Mouse (Mus musculus) stomach, postnatal 0 days (tissue): ENCODE results near the gene Phox2a. TPM values are rescaled to one million over a fixed set of nuclear protein-coding genes. Genes with fewer than 3 reads are reported as not detected.

Source experiments
- ATAC-seq: fragments of 200-750 bp; cut with Nextera tagmentation; 2 replicates; pipeline ENCODE4 v1.8.0; 2017; ENCODE audit not compliant: low FRiP score, low TSS enrichment
- DNase-seq: peaks from one replicate; pipeline ENCODE4 v3.0.0-alpha.2; 2016; ENCODE audit warnings: low spot score
- H3K27ac ChIP-seq: fragments of 300-500 bp; sonication (generic); replicated peaks from 2 replicates; pipeline ENCODE4 v1.5.1; 2014; ENCODE audit warnings: mild to moderate bottlenecking, control low read depth
- H3K27me3 ChIP-seq: fragments of 300-500 bp; sonication (generic); 2 replicates; pipeline ENCODE4 v1.6.1; 2014; ENCODE audit warnings: low read length; ENCODE audit not compliant: control insufficient read depth, insufficient read depth
- H3K36me3 ChIP-seq: fragments of 300-500 bp; sonication (generic); 2 replicates; pipeline ENCODE4 v1.6.1; 2014; ENCODE audit warnings: low read length, mixed read lengths; ENCODE audit not compliant: control insufficient read depth, insufficient read depth
- H3K4me1 ChIP-seq: fragments of 300-500 bp; sonication (generic); replicated peaks from 2 replicates; pipeline ENCODE4 v1.6.1; 2014; ENCODE audit warnings: antibody characterized with exemption; ENCODE audit not compliant: control insufficient read depth, insufficient read depth
- H3K4me2 ChIP-seq: fragments of 300-500 bp; sonication (generic); replicated peaks from 2 replicates; pipeline ENCODE4 v1.6.1; 2014; ENCODE audit warnings: low read depth, mild to moderate bottlenecking, control low read depth, moderate library complexity
- H3K4me3 ChIP-seq: fragments of 300-500 bp; sonication (generic); 2 replicates; pipeline ENCODE4 v1.5.1; 2014; ENCODE audit warnings: low read depth, low read length, control low read depth
- H3K9ac ChIP-seq: fragments of 300-500 bp; sonication (generic); 2 replicates; pipeline ENCODE4 v1.6.1; 2014; ENCODE audit warnings: mild to moderate bottlenecking, low read length, control low read depth, mixed read lengths
- H3K9me3 ChIP-seq: fragments of 300-500 bp; sonication (generic); 2 replicates; pipeline ENCODE4 v1.6.1; 2016; ENCODE audit warnings: low read length; ENCODE audit not compliant: control insufficient read depth
- CTCF ChIP-seq: IDR thresholded peaks from 2 replicates; pipeline ENCODE4 v1.5.1; 2016; ENCODE audit warnings: antibody characterized with exemption, low read depth, mild to moderate bottlenecking, moderate library complexity
- EP300 ChIP-seq: optimal IDR thresholded peaks from 2 replicates; pipeline ENCODE3; 2016; ENCODE audit warnings: antibody characterized with exemption
- WGBS: fragments of 180-500 bp; shearing (Covaris S2); extraction: QIAGEN DNeasy Blood & Tissue Kit; methylation state at CpG from one replicate; pipeline ENCODE4 v1.1.7; 2014; 5-methylcytosine and 5-hydroxymethylcytosine counted together
- polyA plus RNA-seq: library from polyadenylated mRNA; unstranded; fragments of >200 nt; fragmentation: Nextera tagmentation; extraction: Ambion mirVana; gene quantifications from 2 replicates; pipeline ENCODE4 v1.2.1, GENCODE M21; 2015

Phox2a gene
- polyA plus RNA-seq, 1 experiment from 2014 or later = 3.7 TPM

- H3K27ac ChIP-seq = peak overlapping the region; percentile 94
- DNase-seq (peak; percentile 83), ATAC-seq (peak; percentile 36)
- peaks cover 19% of the 10 kb centered on the region for H3K36me3 ChIP-seq
- WGBS = under 1% methylated on average over 49 of the region's 63 CpGs
- peak overlapping the region; percentile 91 for H3K4me2 ChIP-seq
- peak overlapping the region; percentile 95 for H3K9ac ChIP-seq
- H3K9me3 ChIP-seq = no peaks in the 10 kb centered on the region
- H3K27me3 ChIP-seq = no peaks in the 10 kb centered on the region
- H3K4me3 ChIP-seq = peak overlapping the region; percentile 87
- H3K4me1 ChIP-seq = peaks cover 7% of the 10 kb centered on the region; the same call in 1 of the 2 replicates
- TF ChIP-seq EP300 (no peak), CTCF (no peak)
These were observed 18.4 kb downstream of the Phox2a start for GRCm38 (mm10) chr7:101836271-101837153.

DNA sequence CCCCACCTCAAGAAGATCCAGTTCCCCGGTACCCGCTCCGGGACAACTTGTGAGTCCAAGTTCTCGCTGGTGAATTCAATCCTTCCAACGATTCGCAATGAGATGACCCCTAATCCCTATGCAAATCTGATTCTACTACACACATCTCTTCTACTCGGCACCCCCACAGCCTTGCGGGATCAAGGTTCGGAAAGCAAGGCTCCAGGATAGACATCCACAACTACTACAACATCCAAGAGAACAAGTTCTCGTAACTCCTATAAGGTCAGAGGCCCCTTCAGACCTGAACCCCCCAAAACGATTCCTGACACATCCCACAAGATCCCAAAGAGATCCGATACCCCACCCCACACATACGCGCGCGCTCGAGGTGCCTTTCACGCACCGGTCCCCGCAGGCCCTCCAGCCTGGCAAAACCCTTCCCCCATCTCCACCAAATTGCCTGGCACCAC lies 19.1 kb downstream of the Phox2a start:
- Histone ChIP-seq H3K4me2 (peak overlapping the region; percentile 91), H3K9me3 (no peaks in the 10 kb centered on the region), H3K36me3 (peaks cover 14% of the 10 kb centered on the region), H3K27ac (peak overlapping the region; percentile 94), H3K4me3 (peak overlapping the region; percentile 87), H3K27me3 (no peaks in the 10 kb centered on the region), H3K4me1 (peaks cover 7% of the 10 kb centered on the region; the same call in 1 of the 2 replicates), H3K9ac (peak overlapping the region; percentile 95)
- 0% methylated on average over 20 of the region's 20 CpGs for WGBS
- TF ChIP-seq EP300 (no peak), CTCF (no peak)
- DNase-seq = no peak
- peak; percentile 12 for ATAC-seq

DNA sequence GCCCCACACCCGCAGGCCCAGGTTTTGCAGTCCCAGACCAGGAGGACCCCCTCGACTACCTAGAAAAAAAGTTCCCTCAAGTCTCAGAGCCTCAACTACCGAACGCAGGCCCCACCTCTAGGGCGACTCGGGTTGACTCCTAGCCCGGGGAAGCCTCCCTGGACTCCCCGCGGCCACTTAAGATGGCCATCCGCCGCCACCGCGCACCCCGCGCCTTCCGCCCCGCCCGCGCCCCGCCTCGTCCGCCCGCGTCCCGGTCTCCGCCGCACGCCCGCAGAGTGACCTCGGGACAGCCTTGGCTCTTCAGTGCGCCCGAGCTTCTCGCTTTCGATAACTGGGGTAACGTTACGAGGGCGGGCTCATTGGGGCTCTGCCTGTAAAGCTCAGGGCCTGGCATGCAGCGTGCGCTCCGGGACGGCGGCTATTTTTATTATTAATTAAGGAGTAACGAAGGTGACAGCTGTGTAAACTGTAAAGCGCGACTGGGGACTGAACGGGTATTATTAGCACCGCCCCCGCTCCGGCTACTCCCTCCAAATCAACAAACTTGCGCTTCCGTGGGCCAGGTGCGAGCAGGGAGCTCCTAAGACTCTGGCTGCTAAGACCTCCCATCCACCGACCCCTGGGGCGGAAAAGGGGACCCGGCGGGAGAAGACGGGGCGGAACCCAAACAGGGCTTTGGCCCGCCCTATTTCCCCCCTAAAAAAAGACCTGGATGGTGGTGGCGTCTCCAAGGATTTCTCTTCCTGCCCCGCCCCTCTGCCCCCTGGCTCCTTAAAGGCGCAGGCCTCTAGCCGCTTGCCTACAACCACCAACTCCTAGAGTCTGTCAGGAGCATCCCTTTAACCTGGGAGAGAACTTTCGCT lies 19.7 kb downstream of the Phox2a start, which contains the start of gene Inppl1:
TSS of gene Inppl1 (minus strand) at position 624 of the 866 bp plus-strand sequence.
- WGBS = 1% methylated on average over 64 of the region's 64 CpGs

GRCm38 (mm10) chr7:101844186-101844585 lies 26.1 kb downstream of the Phox2a start:
- no peaks in the 10 kb centered on the region for H3K9me3 ChIP-seq
- no peaks in the 10 kb centered on the region for H3K36me3 ChIP-seq
- no peaks in the 10 kb centered on the region for H3K4me1 ChIP-seq
- DNase-seq = no peak
- H3K27me3 ChIP-seq = no peaks in the 10 kb centered on the region
- no peak overlapping the region for H3K4me3 ChIP-seq
- H3K9ac ChIP-seq = no peak overlapping the region
- ATAC-seq = no peak
- H3K4me2 ChIP-seq = no peak overlapping the region
- H3K27ac ChIP-seq = no peak overlapping the region
- 52% methylated on average over 6 of the region's 6 CpGs for WGBS
- TF ChIP-seq CTCF (no peak), EP300 (no peak)

More for the DNA sequence above, 19.7 kb downstream of the Phox2a start, which contains the start of gene Inppl1:
- Histone ChIP-seq H3K9me3 (no peaks in the 10 kb centered on the region), H3K27ac (peak within 1 kb of the TSS; percentile 94), H3K9ac (peak within 1 kb of the TSS; percentile 95), H3K4me2 (peak within 1 kb of the TSS; percentile 91), H3K4me1 (peaks cover 7% of the 10 kb centered on the region; the same call in 1 of the 2 replicates), H3K27me3 (no peaks in the 10 kb centered on the region), H3K4me3 (peak within 1 kb of the TSS; percentile 87), H3K36me3 (peaks cover 8% of the 10 kb centered on the region)
- DNase-seq (peak; percentile 93), ATAC-seq (peak; percentile 84)
- TF ChIP-seq CTCF (peak; percentile 69), EP300 (no peak)

DNA sequence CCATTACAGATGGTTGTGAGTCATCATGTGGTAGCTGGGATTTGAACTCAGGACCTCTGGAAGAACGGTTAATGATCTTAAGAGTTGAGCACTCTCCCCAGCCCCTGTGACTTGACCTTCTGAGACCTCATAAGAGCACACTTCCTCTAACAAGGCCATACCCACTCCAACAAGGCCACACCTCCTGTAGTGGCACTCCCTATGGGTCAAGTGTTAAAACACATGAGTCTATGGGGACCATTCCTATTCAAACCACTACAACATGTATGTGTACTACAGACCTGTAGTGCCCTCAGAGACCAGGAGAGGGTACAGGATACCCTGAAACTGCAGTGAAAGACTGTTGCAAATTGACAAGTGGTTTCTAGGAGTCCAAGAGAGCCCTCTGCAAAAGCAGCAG lies 29.8 kb downstream of the Phox2a start:
- H3K4me3 ChIP-seq = no peak overlapping the region
- H3K9me3 ChIP-seq = no peaks in the 10 kb centered on the region
- H3K4me2 ChIP-seq = no peak overlapping the region
- no peaks in the 10 kb centered on the region for H3K27me3 ChIP-seq
- TF ChIP-seq EP300 (no peak), CTCF (no peak; the same call in 1 of the 2 replicates)
- 85% methylated on average over 1 of the region's 1 CpGs for WGBS
- peak; percentile 61; the same call in 1 of the 2 replicates for ATAC-seq
- no peaks in the 10 kb centered on the region for H3K4me1 ChIP-seq
- H3K27ac ChIP-seq = no peak overlapping the region
- no peak for DNase-seq
- no peak overlapping the region for H3K9ac ChIP-seq
- no peaks in the 10 kb centered on the region for H3K36me3 ChIP-seq
